Mouse (Mus musculus): ENCODE data around the gene Evx2.
A peak's percentile ranks its signal among the peaks of the same experiment; 100 is the strongest.

The Evx2 gene

DNA sequence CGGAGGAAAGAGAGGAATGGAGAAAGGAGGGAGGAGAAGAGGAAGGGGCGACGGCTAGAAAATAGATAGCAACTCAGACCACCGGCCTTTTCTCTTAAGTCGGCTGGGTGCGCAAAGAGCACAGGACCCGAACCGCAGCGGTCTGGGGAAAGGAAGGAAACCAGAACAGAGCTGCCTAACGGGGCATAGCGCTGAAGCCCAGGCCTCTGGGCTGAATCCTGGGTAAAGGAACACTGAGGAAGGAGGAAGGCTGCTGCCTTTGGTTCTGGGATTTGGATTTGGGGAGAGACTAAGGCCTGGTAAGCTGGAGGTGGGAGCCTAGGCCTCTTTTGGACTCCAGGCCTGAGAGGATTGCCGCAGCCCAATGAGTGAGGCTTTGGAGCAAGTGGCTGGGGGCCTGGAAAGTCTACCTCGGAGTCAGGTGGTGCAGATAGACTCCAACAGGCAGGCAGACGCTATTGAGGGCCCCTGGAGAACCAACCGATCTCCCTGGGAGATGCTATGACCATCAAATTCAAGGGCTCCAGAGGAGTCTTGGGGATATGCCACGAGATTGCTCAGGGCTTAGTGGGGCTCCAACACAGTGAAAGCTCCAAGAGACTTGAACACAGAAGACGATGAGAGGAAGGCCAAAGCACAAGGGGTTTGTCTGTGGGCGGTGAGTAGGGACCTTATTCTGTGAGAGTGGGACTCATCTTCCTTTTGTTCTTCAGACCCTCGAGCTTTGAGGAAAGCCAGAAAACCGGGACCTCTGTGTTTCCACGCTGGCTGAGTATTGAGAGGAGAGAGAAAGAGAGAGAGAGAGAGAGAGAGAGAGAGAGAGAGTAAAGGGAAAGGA, 21.4 kb upstream of the Evx2 start:
- DNase-seq: no peak

DNA sequence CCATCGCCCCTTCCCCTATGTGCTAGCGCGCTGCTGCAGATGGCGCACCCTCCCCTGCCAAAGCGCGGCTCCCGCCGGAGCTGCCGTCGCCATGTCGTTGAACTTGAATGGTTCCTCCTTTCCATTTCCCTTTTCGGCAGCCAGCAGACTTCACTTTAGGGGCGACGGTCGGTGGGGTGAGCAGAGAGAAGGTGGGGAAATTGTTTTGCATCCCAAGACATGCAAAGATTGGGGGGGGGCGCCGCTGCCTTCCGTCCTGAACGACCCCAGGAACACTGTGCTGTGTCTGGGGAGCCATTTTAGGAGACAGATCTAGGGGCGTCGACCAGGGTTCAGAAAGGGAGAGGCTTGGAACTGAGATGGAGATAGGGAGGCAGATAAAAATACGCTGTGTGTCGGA, 20.6 kb upstream of the Evx2 start:
- DNase-seq: no peak

DNA sequence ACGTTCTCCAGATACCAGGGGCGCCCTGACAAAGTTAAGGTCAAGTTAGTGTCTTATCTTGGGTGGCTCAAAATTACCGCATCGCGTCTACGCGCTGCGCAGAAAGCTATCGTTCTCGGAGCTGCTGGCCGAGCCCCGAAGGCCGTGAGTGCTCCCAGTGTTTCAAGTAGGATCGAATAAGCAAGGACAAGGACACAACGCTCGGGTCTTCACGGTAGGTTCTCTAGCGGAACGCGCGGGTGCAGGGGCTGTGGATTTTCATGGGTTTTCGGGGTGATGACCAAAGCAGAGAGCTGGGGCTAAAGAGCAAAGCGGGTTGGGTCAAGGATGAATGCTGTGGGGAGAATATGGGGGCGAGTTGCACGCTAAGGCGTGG, 20.2 kb upstream of the Evx2 start:
- no peak for DNase-seq

DNA sequence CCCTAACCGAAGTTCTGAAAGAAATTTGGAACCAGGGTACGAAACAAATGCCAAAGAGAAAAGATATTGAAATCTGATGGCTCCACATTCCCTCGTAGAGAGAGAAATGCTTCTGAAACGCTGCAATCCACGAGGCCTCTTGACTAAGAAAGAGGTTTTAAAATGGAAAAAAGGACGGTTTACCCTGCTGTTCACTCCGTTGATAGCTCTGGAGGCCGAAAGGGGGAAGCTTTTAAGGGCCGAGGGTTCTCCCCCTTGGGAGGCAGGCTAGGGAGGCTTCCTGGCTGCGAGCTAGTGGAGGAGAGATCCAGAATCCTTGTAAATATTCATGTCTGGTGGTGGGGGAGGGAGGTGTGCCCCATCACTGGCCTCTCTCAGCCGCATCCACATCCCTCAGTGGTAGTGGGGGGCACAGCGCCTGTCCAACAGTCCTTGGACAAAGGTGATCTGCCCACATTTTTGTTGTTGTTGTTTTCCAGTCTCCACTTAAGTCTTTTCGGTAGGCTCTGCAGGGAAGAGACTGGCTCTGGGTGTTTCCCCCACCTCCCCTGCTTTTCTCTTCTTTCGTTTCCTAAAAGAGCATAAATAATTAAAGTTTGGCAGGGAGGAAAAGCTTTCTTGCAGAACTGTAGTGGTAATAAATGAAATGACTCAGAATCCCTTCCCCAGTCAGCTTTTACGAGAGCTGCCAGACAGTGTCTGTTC, 19.7 kb upstream of the Evx2 start, which contains the start of gene Hoxd11:
TSS of gene Hoxd11 (plus strand) at position 667 of the 705 bp plus-strand sequence.
- DNase-seq: no peak

DNA sequence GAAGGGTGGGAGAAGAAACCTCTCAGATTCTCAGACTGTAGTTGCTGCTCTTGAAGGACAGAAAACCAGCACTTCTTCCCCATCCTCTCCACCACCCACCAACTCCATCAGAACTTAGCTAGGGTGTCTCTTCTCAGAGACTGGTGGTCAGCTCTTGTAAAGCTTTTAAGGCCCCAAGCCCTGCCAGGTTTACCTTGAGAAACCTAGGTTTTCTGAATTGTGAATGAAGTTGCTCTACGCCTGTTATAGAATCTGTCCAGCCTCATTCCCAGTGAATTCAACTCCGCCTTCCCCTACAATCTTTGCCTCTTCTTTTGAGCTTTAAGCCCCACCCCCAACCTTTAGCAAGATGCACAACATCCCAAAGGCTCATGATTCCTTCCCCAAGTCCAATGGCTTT, 17.7 kb upstream of the Evx2 start:
- no peak for DNase-seq

DNA sequence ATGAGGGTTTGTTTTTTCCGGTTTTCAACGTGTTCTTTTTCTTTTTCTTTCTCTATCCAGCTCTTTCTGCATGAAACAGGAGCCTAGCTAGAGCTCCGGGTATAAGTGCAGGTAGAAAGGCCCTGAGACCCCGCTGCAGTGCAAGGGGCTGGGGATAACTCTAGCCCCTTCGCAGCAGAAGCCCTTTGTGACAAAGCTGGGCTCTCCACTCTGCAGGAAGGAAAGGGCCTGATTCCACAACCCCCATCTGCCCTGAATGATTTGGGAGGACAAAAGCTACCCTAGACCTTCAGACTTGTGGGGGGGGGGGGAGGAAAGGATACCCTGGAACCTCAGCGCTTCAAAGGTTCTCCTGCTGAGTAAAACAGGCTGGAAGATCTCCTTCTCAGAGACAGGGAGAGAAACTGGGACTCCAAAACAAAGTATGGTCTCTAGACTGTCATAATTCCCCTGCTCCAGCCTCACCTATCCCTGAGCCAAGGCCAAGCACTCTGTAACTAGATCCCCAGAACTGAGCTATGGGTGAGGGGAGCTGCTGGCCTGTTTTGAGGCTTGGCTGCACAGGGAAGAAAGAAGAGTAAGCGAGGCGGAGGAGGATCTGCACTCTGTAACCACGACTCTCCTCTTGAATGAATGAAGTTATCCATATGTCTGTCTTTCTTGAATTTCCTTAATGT, 17.2 kb upstream of the Evx2 start:
- DNase-seq: no peak

DNA sequence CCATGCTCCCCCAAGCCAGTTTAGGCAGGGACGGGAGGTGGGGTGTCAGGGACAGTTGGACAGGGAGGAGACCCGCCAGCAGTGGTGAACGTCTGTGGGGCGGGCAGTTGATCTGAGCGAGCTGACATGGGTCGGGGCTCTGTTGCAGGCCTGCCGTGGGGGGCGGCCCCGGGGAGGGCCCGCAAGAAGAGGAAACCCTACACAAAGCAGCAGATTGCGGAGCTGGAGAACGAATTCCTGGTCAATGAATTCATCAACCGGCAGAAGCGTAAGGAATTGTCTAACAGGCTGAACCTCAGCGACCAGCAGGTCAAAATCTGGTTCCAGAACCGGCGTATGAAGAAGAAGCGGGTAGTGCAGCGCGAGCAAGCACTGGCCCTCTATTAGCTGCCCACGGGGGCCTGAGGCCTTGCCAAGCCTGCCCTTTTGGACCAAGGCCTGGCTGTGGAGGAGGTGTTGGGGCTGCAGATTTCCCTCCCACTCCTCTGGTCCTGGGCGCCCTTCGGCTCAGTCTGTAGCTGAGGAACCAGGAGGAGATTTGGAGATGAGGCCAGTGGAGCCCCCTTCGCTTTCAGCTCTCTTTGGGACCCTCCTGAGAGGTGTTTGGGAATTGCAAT, 16.4 kb upstream of the Evx2 start:
- no peak for DNase-seq

DNA sequence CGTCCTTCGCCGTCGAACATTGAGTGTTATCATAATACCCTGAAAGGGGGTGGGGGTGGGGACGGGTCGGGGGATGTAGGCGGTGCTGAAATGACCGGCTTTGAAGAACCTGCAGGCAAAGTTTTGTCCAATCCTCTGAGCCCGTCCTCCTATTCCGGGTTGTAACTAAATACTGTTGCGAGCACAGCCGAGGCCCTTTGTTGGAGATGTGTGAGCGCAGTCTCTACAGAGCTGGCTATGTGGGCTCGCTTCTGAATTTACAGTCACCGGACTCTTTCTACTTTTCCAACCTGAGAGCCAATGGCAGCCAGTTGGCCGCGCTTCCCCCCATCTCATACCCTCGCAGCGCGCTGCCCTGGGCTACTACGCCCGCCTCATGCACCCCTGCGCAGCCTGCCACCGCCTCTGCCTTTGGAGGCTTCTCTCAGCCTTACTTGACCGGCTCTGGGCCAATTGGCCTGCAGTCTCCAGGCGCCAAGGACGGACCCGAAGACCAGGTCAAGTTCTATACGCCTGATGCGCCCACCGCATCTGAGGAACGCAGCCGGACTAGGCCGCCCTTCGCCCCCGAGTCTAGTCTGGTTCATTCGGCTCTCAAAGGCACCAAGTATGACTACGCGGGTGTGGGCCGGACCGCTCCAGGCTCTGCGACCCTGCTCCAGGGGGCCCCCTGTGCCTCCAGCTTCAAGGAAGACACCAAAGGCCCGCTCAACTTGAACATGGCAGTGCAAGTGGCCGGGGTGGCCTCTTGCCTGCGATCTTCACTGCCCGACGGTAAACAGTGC, 15.7 kb upstream of the Evx2 start, which contains the start of gene Hoxd12:
TSS of gene Hoxd12 (plus strand) at position 133 of the 785 bp plus-strand sequence.
- no peak for DNase-seq

DNA sequence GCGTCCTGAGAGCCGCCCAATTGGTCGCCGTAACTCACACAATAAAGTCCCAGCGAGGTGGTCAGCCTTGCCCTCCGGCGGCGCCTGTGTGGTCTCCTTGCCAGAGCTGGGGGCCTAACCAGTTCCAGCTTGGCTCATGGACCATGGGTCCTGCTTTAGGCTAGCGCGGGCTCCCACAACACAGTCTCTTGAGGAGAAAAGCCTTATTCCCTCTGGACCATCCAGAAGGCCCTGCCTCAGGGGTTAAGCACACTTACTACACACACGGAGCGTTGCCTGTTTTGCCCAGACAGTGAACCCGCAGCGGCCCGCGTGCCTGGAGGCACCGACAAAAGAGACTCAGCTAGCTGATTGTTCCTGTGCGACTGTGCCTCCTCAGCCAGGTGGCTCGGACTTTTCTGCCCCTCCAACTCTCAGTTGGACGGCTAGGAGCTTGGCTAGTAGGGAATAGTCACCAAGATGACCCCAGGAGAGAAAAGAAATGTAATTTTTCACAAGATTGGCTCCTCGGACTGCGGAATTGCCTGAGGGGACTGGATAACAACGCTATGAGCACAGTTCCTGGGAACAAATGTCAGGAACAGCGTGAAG, 14.6 kb upstream of the Evx2 start:
- DNase-seq: no peak

DNA sequence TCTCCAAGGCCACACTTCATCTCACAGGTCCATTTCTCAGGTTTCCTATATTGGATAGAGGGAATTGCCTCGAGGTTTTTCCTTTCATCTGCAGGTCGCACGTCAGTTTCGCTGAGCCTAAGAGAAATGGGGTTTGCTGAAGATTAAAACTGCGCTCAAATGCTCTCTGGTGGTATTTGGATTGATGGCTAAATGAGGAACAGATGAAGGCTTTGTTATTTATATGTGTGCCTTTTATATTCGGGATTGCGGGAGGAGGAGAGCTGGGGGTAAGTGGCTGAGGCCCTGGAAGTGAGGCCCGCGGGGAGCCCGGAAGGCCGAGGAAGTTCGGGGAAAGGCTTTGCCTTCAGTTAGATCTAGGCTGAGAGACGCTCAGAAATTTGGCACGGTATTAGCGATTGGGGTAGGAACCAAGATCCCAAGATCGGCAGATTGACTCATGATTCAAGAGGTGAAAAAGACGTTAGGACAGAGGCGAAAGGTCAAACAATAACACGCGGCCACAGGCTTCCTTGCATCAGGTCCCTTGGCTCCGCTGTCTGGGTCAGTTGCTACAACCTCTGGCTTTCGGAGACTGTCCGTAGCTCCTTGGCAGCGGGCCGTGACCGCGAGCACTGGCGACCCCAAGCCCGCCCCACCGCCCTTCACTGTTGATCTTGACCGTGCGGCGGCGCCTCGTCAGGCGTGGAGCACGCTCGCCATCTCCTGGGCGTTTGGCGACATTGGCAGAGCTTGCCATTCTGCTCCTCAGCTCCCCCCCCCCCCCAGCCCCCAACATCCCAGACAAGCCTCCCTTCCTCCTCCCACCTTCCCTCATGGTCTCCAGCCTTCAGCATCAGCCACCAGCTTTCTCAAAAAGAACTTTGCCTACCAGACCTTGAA, 13.4 kb upstream of the Evx2 start:
- DNase-seq: peak; percentile 66

DNA sequence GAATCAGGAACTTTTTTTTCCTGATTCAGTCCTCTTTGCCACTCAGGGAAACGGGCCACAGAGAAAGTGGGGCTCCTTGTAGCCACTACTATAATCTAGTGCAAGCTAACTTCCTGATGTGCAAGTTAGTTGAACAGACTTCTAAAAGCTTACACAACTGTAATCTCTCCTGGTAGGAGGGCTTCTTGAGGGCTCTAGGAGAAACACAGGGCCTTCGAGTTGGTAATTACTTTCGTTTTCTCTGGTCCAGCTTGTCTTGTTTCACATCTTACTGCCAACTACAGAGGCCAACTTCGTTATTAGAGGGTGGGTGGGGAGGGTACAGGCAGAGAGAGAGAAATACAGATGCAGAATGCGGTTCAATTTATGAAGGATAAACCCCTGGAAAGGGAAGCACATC, 12.5 kb upstream of the Evx2 start:
- no peak for DNase-seq

DNA sequence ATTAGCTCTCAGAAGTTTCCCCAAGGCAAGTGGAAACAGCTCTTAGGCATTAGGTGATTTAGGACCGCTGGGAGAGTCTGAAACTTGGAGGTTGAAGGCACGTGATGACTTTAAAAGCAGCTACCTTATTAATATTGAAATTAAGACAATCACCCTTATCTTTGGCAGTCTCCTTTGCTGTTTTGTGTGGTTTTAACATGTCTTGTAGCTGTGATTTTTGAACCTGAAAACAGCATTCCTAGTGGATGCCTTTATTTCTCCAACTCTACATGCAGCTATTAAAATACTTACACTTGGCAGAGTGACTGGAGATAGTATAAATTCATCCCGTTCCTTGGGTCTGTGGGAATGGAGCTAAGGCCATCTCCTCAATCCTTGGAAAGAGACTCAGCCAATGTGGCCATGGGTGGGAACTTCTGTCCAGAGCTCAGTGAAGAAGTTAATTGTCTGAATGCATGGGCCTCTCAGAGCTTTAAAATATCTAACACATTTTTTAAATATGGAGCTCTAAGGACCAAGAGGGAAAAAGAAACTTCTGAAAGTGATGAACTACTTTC, 11.4 kb upstream of the Evx2 start:
- no peak for DNase-seq

DNA sequence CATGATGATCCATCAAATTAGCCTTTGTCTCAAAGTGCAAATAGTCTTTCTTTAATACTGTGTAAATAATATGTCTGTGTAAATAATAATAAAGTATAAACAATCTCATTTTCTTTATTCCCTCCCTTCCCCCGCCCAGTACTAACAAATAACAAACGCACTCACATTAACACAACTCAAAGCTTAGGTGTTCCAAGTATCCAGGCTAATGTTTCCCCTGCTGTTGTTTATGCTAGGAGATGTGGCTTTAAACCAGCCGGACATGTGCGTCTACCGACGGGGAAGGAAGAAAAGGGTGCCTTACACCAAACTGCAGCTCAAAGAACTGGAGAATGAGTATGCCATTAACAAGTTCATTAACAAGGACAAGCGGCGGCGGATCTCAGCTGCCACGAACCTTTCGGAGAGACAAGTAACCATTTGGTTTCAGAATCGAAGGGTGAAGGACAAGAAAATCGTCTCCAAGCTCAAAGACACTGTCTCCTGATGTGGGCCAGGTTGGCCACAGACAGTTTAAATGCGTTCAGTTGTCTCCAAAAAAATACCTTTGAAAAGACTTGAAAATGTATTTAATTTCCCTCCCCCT, 10.4 kb upstream of the Evx2 start:
- no peak for DNase-seq

DNA sequence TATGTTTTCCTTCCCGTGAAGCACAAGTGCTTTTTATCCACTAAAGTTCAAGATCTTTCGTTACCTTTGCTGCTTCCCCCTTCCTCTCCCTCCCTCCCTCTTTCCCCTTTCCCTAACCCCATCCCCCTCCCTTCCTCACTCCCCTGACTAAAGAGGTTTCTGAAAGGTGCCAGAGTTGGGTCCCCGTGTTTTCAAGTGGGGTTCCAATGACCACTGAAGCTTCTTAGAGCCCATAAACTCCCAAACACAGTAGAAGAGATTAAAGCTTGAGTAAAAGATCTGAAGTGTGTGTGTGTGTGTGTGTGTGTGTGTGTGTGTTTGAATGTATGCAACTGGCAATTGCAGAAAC, 9.8 kb upstream of the Evx2 start:
- no peak for DNase-seq

DNA sequence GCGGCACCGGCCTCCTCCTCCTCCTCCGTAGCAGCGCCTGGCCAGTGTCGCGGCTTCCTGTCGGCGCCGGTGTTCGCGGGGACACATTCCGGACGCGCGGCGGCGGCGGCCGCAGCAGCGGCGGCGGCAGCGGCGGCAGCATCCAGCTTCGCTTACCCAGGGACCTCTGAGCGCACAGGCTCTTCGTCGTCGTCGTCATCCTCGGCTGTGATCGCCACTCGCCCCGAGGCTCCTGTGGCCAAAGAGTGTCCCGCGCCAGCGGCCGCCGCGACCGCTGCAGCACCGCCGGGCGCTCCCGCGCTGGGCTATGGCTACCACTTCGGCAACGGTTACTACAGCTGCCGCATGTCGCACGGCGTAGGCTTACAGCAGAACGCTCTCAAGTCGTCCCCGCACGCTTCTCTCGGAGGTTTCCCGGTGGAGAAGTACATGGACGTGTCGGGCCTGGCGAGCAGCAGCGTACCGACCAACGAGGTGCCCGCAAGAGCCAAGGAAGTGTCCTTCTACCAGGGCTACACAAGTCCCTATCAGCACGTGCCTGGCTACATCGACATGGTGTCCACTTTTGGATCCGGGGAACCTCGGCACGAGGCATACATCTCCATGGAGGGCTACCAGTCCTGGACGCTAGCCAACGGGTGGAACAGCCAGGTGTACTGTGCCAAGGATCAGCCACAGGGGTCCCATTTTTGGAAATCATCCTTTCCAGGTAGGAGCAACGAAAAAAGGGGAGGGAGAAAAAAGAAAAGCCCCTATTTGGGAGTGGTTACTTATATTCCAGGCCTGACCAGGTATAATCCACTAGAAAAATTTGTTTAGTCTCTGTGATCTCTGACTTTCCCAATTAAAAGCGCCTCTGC, 9.2 kb upstream of the Evx2 start:
- DNase-seq: no peak

DNA sequence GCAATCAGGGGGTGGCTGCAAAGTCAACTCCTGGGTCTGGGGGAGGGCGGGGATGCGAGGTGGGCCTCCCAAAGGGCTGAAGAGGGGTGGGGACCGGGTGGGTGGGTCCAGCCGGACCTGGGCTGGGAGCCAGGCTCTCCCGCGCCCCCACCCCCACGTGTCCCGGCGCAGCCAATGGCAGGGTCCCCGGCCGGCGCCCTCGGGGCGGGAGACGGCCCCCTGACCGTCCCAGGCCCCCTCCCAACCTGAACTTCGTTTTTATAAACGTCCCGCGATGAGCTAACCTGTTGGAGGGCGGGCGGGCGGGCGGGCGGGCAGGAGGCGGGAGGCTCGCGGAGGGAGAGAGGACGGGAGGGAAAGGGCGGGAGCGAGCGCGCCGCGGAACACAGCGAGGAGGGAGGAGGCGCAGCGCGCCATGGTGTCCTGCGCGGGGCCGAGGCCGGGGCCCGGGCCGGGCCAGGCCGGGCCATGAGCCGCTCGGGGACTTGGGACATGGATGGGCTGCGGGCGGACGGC, 8.5 kb upstream of the Evx2 start, which contains the start of gene Hoxd13:
TSS of gene Hoxd13 (plus strand) at position 469 of the 516 bp plus-strand sequence.
- no peak for DNase-seq

DNA sequence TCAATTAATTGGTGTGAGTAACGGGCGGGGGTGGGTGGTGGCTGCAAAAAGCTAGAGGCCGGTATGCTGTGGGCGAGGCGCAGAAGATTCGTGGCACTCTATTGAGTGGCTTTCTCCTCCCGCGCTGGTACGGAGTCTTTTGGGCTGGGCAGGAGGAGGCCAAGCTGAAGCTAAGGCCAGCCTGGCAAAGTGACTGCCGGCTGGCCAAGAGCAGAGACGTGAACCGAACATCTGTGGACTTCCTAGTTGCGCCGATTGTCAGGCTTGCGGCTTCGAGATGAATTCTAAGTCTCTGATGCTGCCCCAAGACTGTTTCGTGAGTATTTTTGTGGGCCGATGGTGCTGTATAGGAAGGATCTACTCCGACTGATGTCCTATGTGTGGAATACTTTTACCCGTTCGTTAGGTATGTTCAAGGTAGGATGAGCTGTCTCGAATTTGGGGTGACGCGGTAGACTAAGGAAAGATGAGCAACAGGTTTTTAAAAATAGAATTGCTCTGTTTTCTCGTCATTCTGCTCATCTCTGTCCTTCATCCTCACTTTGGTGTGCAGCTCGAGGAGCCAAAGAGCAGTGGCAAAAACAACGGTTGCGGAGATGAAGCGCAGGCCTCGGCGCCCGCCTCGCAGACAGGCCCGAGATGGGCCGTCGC, 8.0 kb upstream of the Evx2 start:
- DNase-seq: no peak

DNA sequence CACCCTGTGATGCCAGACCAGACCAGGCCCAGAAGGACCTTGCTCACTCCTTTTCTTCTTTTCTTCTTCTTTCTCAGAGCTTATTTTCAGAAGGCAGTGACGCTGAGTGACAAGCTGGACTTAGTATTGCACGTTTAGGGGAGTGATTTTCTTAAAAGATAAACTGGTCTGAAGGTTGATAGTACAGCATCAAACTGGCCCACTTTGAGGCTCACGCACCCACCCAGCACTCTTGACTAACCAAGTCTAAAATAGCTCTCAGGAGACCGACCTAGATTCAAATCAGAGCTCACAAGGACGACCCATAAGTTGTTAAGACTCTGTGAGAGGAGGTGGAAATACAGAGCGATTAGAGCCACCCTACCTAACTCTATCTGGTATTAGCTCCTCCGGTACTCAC, 7.1 kb upstream of the Evx2 start:
- no peak for DNase-seq

Measured in right cerebral cortex, postnatal 4 days (tissue).